Mouse (Mus musculus) forebrain, embryonic 11.5 days (tissue): ENCODE results near the gene Plekhf1. TPM values are rescaled to one million over a fixed set of nuclear protein-coding genes. Genes with fewer than 3 reads are reported as not detected.

Experiments used
- ATAC-seq: fragments of 200-750 bp; cut with Nextera tagmentation; replicated peaks from 2 replicates; pipeline ENCODE4 v1.8.0; 2017; ENCODE audit warnings: moderate TSS enrichment; ENCODE audit not compliant: low FRiP score
- DNase-seq: peaks from one replicate; pipeline ENCODE4 v3.0.0-alpha.2; 2017; ENCODE audit warnings: low spot score
- H3K27ac ChIP-seq: fragments of 300-500 bp; sonication (generic); 2 replicates; pipeline ENCODE4 v1.5.1; 2014; ENCODE audit warnings: low read depth, low read length
- H3K27me3 ChIP-seq: fragments of 300-500 bp; sonication (generic); 2 replicates; pipeline ENCODE4 v1.6.1; 2014; ENCODE audit warnings: mild to moderate bottlenecking, low read length, mixed read lengths; ENCODE audit not compliant: control insufficient read depth, insufficient read depth
- H3K36me3 ChIP-seq: fragments of 300-500 bp; sonication (generic); 2 replicates; pipeline ENCODE4 v1.6.1; 2014; ENCODE audit warnings: mild to moderate bottlenecking, low read length, moderate library complexity, mixed read lengths; ENCODE audit not compliant: control insufficient read depth, insufficient read depth
- H3K4me1 ChIP-seq: fragments of 300-500 bp; sonication (generic); replicated peaks from 2 replicates; pipeline ENCODE4 v1.6.1; 2014; ENCODE audit warnings: low read length, mixed read lengths; ENCODE audit not compliant: control insufficient read depth, insufficient read depth
- H3K4me2 ChIP-seq: fragments of 300-500 bp; sonication (generic); 2 replicates; pipeline ENCODE4 v1.6.1; 2014; ENCODE audit warnings: low read depth, mild to moderate bottlenecking, low read length, moderate library complexity, mixed read lengths; ENCODE audit not compliant: severe bottlenecking
- H3K4me3 ChIP-seq: fragments of 300-500 bp; sonication (generic); 2 replicates; pipeline ENCODE4 v1.5.1; 2014; ENCODE audit warnings: low read depth, low read length
- H3K9ac ChIP-seq: fragments of 300-500 bp; sonication (generic); 2 replicates; pipeline ENCODE4 v1.6.1; 2014; ENCODE audit warnings: low read length
- H3K9me3 ChIP-seq: fragments of 300-500 bp; sonication (generic); 2 replicates; pipeline ENCODE4 v1.6.1; 2016; ENCODE audit warnings: low read length, mixed read lengths; ENCODE audit not compliant: control insufficient read depth
- WGBS: fragments of 180-500 bp; shearing (Covaris S2); extraction: QIAGEN DNeasy Blood & Tissue Kit; methylation state at CpG from one replicate; pipeline ENCODE4 v1.1.7; 2014; 5-methylcytosine and 5-hydroxymethylcytosine counted together
- polyA plus RNA-seq: library from polyadenylated mRNA; unstranded; fragments of >200 nt; fragmentation: Nextera tagmentation; extraction: Ambion mirVana; gene quantifications from 2 replicates; pipeline ENCODE4 v1.2.1, GENCODE M21; 2014

Gene Plekhf1
- polyA plus RNA-seq, 1 experiment from 2014 or later, result 1.4 TPM

GRCm38 (mm10) chr7:38226226-38226625 lies 1.6 kb downstream of the Plekhf1 start:
- DNase-seq, result no peak
- 79% methylated on average over 2 of the region's 2 CpGs for WGBS
- Histone ChIP-seq H3K27ac (no peak overlapping the region), H3K4me3 (no peak overlapping the region), H3K9me3 (no peaks in the 10 kb centered on the region), H3K36me3 (no peaks in the 10 kb centered on the region), H3K4me2 (no peak overlapping the region), H3K9ac (no peak overlapping the region), H3K27me3 (no peaks in the 10 kb centered on the region), H3K4me1 (0 out of 2 replicates have a peak, but pooled peaks cover 3% of the 10 kb centered on the region)
- no peak for ATAC-seq

GRCm38 (mm10) chr7:38224577-38225369 lies 3.0 kb downstream of the Plekhf1 start:
- DNase-seq (no peak), ATAC-seq (no peak)
- H3K36me3 ChIP-seq, result no peaks in the 10 kb centered on the region
- H3K4me3 ChIP-seq, result no peak overlapping the region
- H3K9me3 ChIP-seq, result no peaks in the 10 kb centered on the region
- no peak overlapping the region for H3K4me2 ChIP-seq
- H3K27me3 ChIP-seq, result no peaks in the 10 kb centered on the region
- H3K27ac ChIP-seq, result no peak overlapping the region
- 0 out of 2 replicates have a peak, but pooled peaks cover 3% of the 10 kb centered on the region for H3K4me1 ChIP-seq
- no peak overlapping the region for H3K9ac ChIP-seq
- WGBS, result 84% methylated on average over 13 of the region's 13 CpGs

- no peak for DNase-seq
- Histone ChIP-seq H3K9ac (no peak overlapping the region), H3K36me3 (no peaks in the 10 kb centered on the region), H3K4me3 (no peak overlapping the region), H3K4me1 (no peaks in the 10 kb centered on the region), H3K27me3 (no peaks in the 10 kb centered on the region), H3K27ac (no peak overlapping the region), H3K4me2 (no peak overlapping the region), H3K9me3 (no peaks in the 10 kb centered on the region)
- WGBS, result 95% methylated on average over 7 of the region's 7 CpGs
- no peak for ATAC-seq
Measured at GRCm38 (mm10) chr7:38220866-38221265, 7.0 kb downstream of the Plekhf1 start.

- H3K9me3 ChIP-seq, result no peaks in the 10 kb centered on the region
Measured at GRCm38 (mm10) chr7:38219526-38219925, 8.3 kb downstream of the Plekhf1 start.

GRCm38 (mm10) chr7:38218631-38219367 lies 9.0 kb downstream of the Plekhf1 start:
- no peak overlapping the region for H3K4me3 ChIP-seq
- no peaks in the 10 kb centered on the region for H3K27me3 ChIP-seq
- no peaks in the 10 kb centered on the region for H3K9me3 ChIP-seq
- no peak overlapping the region for H3K9ac ChIP-seq
- H3K36me3 ChIP-seq, result no peaks in the 10 kb centered on the region
- no peak for DNase-seq
- no peak overlapping the region for H3K27ac ChIP-seq
- H3K4me2 ChIP-seq, result no peak overlapping the region
- no peaks in the 10 kb centered on the region for H3K4me1 ChIP-seq
- 84% methylated on average over 8 of the region's 8 CpGs for WGBS
- no peak for ATAC-seq

More at GRCm38 (mm10) chr7:38219526-38219925, 8.3 kb downstream of the Plekhf1 start:
- H3K4me2 ChIP-seq, result no peak overlapping the region
- DNase-seq (no peak), ATAC-seq (no peak)
- no peaks in the 10 kb centered on the region for H3K27me3 ChIP-seq
- no peaks in the 10 kb centered on the region for H3K4me1 ChIP-seq
- no peak overlapping the region for H3K4me3 ChIP-seq
- WGBS, result 93% methylated on average over 4 of the region's 4 CpGs
- H3K36me3 ChIP-seq, result no peaks in the 10 kb centered on the region
- no peak overlapping the region for H3K27ac ChIP-seq
- H3K9ac ChIP-seq, result no peak overlapping the region

GRCm38 (mm10) chr7:38217417-38218171 lies 10.2 kb downstream of the Plekhf1 start:
- no peaks in the 10 kb centered on the region for H3K9me3 ChIP-seq
- no peak overlapping the region for H3K4me2 ChIP-seq
- WGBS, result 64% methylated on average over 5 of the region's 5 CpGs
- no peak overlapping the region for H3K9ac ChIP-seq
- H3K4me3 ChIP-seq, result no peak overlapping the region
- no peaks in the 10 kb centered on the region for H3K4me1 ChIP-seq
- no peak for DNase-seq
- ATAC-seq, result no peak
- no peaks in the 10 kb centered on the region for H3K36me3 ChIP-seq
- H3K27me3 ChIP-seq, result no peaks in the 10 kb centered on the region
- no peak overlapping the region for H3K27ac ChIP-seq

GRCm38 (mm10) chr7:38215697-38216096 lies 12.1 kb downstream of the Plekhf1 start:
- WGBS, result 92% methylated on average over 6 of the region's 6 CpGs
- H3K27ac ChIP-seq, result no peak overlapping the region
- no peak for DNase-seq
- H3K4me3 ChIP-seq, result no peak overlapping the region
- H3K4me2 ChIP-seq, result no peak overlapping the region
- H3K9ac ChIP-seq, result no peak overlapping the region
- ATAC-seq, result no peak
- H3K4me1 ChIP-seq, result no peaks in the 10 kb centered on the region
- no peaks in the 10 kb centered on the region for H3K36me3 ChIP-seq
- no peaks in the 10 kb centered on the region for H3K27me3 ChIP-seq
- H3K9me3 ChIP-seq, result no peaks in the 10 kb centered on the region

- no peaks in the 10 kb centered on the region for H3K4me1 ChIP-seq
- no peaks in the 10 kb centered on the region for H3K27me3 ChIP-seq
- H3K9ac ChIP-seq, result no peak overlapping the region
- H3K36me3 ChIP-seq, result no peaks in the 10 kb centered on the region
- no peaks in the 10 kb centered on the region for H3K9me3 ChIP-seq
- no peak overlapping the region for H3K27ac ChIP-seq
- H3K4me2 ChIP-seq, result no peak overlapping the region
- H3K4me3 ChIP-seq, result no peak overlapping the region
- WGBS, result 77% methylated on average over 7 of the region's 7 CpGs
- DNase-seq (no peak), ATAC-seq (no peak)
Measured at GRCm38 (mm10) chr7:38215281-38215680, 12.5 kb downstream of the Plekhf1 start.
